Mouse (Mus musculus): ENCODE results near the gene Selenop. TPM values are rescaled to one million over a fixed set of nuclear protein-coding genes. Genes with fewer than 3 reads are reported as not detected.

The Selenop gene
- polyA plus RNA-seq (2015; fragmentation: Illumina TruSeq; extraction: RNeasy Lipid Tissue Mini Kit (QIAGEN cat#74804); ENCODE audit: low read depth, low replicate concordance): 539 TPM

GRCm38 (mm10) chr15:3268247-3268646, at the start of gene Selenop:
Gene Selenop (plus strand): TSS chr15:3268547.

GRCm38 (mm10) chr15:3303426-3303825, 35.1 kb downstream of the Selenop start, which contains the start of gene Ccdc152:
Gene Ccdc152 (minus strand): TSS chr15:3303526.

Other genes starting within 250 kb of the Selenop start
- gene Ccdc152, start 35.0 kb downstream of the Selenop start, polyA plus RNA-seq (2015; fragmentation: Illumina TruSeq; extraction: RNeasy Lipid Tissue Mini Kit (QIAGEN cat#74804); ENCODE audit: low read depth, low replicate concordance): not detected

All from brain, adult 10 weeks (tissue).